Mouse (Mus musculus) intestine, embryonic 14.5 days (tissue): Measurements from ENCODE around the gene Atp6v0a1. TPM values are rescaled to one million over a fixed set of nuclear protein-coding genes. Genes with fewer than 3 reads are reported as not detected.

Experiments
- ATAC-seq: fragments of 200-750 bp; cut with Nextera tagmentation; replicated peaks from 2 replicates; pipeline ENCODE4 v1.8.0; 2017; ENCODE audit warnings: low read depth, moderate number of reproducible peaks, moderate TSS enrichment, moderate library complexity; ENCODE audit not compliant: low FRiP score, low TSS enrichment
- DNase-seq: peaks from one replicate; pipeline ENCODE4 v3.0.0-alpha.2; 2018; ENCODE audit warnings: low spot score
- H3K27ac ChIP-seq: fragments of 300-500 bp; sonication (generic); 2 replicates; pipeline ENCODE4 v1.5.1; 2014; ENCODE audit warnings: low read depth, mild to moderate bottlenecking, control low read depth
- H3K27me3 ChIP-seq: fragments of 300-500 bp; sonication (generic); replicated peaks from 2 replicates; pipeline ENCODE4 v1.6.1; 2014; ENCODE audit warnings: low read length, control low read depth; ENCODE audit not compliant: control insufficient read depth, insufficient read depth
- H3K36me3 ChIP-seq: fragments of 300-500 bp; sonication (generic); 2 replicates; pipeline ENCODE4 v1.6.1; 2014; ENCODE audit warnings: low read length, control low read depth; ENCODE audit not compliant: control insufficient read depth, insufficient read depth
- H3K4me1 ChIP-seq: fragments of 300-500 bp; sonication (generic); replicated peaks from 2 replicates; pipeline ENCODE4 v1.6.1; 2014; ENCODE audit warnings: low read length, control low read depth, mixed read lengths; ENCODE audit not compliant: control insufficient read depth, insufficient read depth
- H3K4me2 ChIP-seq: fragments of 300-500 bp; sonication (generic); 2 replicates; pipeline ENCODE4 v1.6.1; 2014; ENCODE audit warnings: low read length
- H3K4me3 ChIP-seq: fragments of 300-500 bp; sonication (generic); 2 replicates; pipeline ENCODE4 v1.5.1; 2014; ENCODE audit warnings: low read depth, low read length, control low read depth, mixed read lengths
- H3K9ac ChIP-seq: fragments of 300-500 bp; sonication (generic); 2 replicates; pipeline ENCODE4 v1.6.1; 2014; ENCODE audit warnings: mild to moderate bottlenecking, low read length
- H3K9me3 ChIP-seq: fragments of 300-500 bp; sonication (generic); 2 replicates; pipeline ENCODE4 v1.6.1; 2016; ENCODE audit warnings: low read length, control low read depth; ENCODE audit not compliant: control insufficient read depth
- WGBS: fragments of 180-500 bp; shearing (Covaris S2); extraction: QIAGEN DNeasy Blood & Tissue Kit; methylation state at CpG from one replicate; pipeline ENCODE4 v1.1.7; 2014; 5-methylcytosine and 5-hydroxymethylcytosine counted together
- polyA plus RNA-seq: library from polyadenylated mRNA; unstranded; fragments of >200 nt; fragmentation: Nextera tagmentation; extraction: Ambion mirVana; gene quantifications from 2 replicates; pipeline ENCODE4 v1.2.1, GENCODE M21; 2014

Gene Atp6v0a1
- polyA plus RNA-seq, 1 experiment from 2014 or later = 30.6 TPM

DNA sequence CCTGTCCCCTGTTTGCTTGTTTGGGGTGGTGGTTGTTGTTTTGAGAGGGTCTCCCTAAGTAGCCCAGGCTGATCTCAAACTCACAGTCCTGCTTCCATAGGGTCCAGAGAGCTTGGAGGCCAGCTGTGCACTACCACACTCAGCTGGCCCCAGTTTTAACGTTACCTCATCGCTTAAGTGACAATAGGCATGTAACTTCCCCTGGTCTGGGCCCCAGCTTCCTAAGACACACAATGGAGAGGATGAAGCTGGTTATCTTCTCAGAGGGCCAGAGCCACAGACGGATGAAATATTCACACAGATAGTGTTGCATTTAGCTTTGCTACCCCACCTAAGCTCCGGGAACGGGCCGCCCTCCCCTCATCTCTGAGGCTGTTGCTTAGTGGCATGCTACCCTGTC, 43.5 kb upstream of the Atp6v0a1 start:
- no peak overlapping the region for H3K9ac ChIP-seq

DNA sequence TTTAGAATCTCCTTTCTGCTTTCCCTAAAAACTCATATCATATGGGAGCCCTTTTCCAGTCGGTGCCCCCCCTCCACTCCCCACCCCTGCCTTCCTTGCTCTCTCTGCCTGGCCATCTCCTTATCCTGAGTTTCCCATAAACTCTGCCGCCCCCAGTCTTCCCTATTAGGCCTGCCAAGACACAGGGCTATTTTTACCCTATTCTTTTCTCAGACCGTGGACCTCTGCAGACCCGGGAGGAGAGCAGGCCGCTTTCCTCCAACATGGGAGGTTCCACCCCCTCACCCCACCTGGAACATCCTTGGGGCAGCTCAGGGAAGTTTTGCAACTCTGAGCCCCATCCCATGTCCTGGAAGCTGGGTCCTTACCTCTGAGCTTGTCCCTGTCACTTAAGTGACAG, 41.9 kb upstream of the Atp6v0a1 start:
- Histone ChIP-seq H3K27ac (no peak overlapping the region), H3K4me3 (0 out of 2 replicates have a peak overlapping the region, but pooled peaks have one; percentile 3), H3K4me2 (peak overlapping the region; percentile 72), H3K4me1 (peaks cover 14% of the 10 kb centered on the region), H3K36me3 (no peaks in the 10 kb centered on the region), H3K9me3 (no peaks in the 10 kb centered on the region), H3K9ac (no peak overlapping the region), H3K27me3 (peaks cover 14% of the 10 kb centered on the region)
- WGBS = 58% methylated on average over 5 of the region's 5 CpGs
- DNase-seq = no peak
- ATAC-seq = no peak

More for the DNA sequence above, 43.5 kb upstream of the Atp6v0a1 start:
- Histone ChIP-seq H3K27ac (no peak overlapping the region), H3K4me3 (no peak overlapping the region), H3K36me3 (no peaks in the 10 kb centered on the region), H3K9me3 (no peaks in the 10 kb centered on the region), H3K4me1 (peaks cover 8% of the 10 kb centered on the region), H3K27me3 (0 out of 2 replicates have a peak, but pooled peaks cover under 1% of the 10 kb centered on the region), H3K4me2 (no peak overlapping the region)
- ATAC-seq (no peak), DNase-seq (no peak)
- WGBS = 73% methylated on average over 6 of the region's 6 CpGs

DNA sequence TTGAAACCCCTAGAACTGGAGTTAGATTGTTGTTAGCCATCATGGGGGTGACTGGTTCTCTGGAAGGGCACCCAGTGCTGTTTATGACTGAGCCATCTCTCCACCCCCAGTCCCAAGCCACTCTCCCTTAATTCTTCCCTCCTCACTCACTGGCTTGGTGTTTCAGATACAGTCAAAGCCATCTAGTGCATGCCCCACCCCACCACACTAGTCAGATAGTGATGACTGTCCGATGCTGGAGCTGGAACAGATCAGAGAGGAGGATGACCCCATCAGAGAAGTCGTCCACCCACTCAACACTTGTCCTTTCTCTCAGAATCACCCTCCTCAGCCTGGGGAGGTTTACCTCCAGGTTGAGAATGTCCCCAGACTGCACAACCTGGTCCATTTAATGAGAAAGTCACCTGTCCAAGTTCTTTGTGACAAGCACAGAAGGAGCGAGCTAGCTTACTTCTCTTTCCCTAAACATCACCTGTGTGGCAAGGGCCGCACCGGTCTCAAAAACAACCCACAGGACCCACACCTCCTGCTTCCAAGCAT, 41.3 kb upstream of the Atp6v0a1 start:
- no peak overlapping the region for H3K27ac ChIP-seq
- 0 out of 2 replicates have a peak overlapping the region, but pooled peaks have one; percentile 11 for H3K9ac ChIP-seq
- H3K9me3 ChIP-seq = no peaks in the 10 kb centered on the region
- H3K4me1 ChIP-seq = peaks cover 14% of the 10 kb centered on the region
- ATAC-seq = no peak
- H3K4me2 ChIP-seq = peak overlapping the region; percentile 72
- H3K27me3 ChIP-seq = peaks cover 14% of the 10 kb centered on the region
- DNase-seq = no peak
- peak overlapping the region; percentile 66 for H3K4me3 ChIP-seq
- WGBS = 84% methylated on average over 5 of the region's 5 CpGs
- no peaks in the 10 kb centered on the region for H3K36me3 ChIP-seq

- 75% methylated on average over 5 of the region's 5 CpGs for WGBS
- no peaks in the 10 kb centered on the region for H3K36me3 ChIP-seq
- H3K4me3 ChIP-seq = peak overlapping the region; percentile 66
- 0 out of 2 replicates have a peak overlapping the region, but pooled peaks have one; percentile 86 for H3K27ac ChIP-seq
- H3K4me2 ChIP-seq = peak overlapping the region; percentile 72
- peak overlapping the region; percentile 66 for H3K9ac ChIP-seq
- H3K4me1 ChIP-seq = peaks cover 14% of the 10 kb centered on the region
- no peaks in the 10 kb centered on the region for H3K9me3 ChIP-seq
- no peak for ATAC-seq
- no peak for DNase-seq
- H3K27me3 ChIP-seq = peaks cover 14% of the 10 kb centered on the region
Observed at GRCm38 (mm10) chr11:100968501-100968900, 40.8 kb upstream of the Atp6v0a1 start.

DNA sequence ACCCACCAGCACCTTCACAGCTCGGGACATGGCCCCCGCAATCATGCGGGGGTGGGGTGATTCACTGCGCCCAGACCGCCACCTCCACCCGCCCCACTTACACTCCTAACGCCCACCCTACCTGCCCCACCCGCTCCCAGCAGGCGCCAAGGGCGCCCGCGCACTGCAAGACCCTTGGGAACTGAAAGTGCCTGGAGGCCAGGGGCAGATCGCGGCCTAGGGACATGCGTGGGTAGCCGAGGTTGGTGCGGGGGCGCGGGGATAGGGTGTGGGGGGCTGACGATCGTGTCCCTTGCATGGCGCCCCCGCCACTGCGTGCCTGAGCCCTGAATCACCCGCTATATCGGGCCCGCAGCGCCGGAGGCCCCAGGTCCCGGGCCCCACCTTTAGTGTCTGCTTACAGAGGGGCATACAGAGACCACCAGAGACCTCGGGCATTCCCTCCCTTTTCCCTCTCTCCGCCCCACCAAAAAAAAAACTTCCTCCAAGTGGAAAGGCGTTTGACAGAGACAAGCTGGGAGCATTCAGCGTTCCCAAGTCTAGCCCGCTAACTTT, 40.0 kb upstream of the Atp6v0a1 start:
- WGBS = 3% methylated on average over 32 of the region's 35 CpGs
- Histone ChIP-seq H3K27ac (peak overlapping the region; percentile 86), H3K9ac (peak overlapping the region; percentile 66), H3K4me2 (peak overlapping the region; percentile 72), H3K9me3 (no peaks in the 10 kb centered on the region), H3K27me3 (peaks cover 14% of the 10 kb centered on the region), H3K4me1 (peaks cover 16% of the 10 kb centered on the region), H3K36me3 (no peaks in the 10 kb centered on the region), H3K4me3 (peak overlapping the region; percentile 66)
- DNase-seq (no peak), ATAC-seq (peak; percentile 29)

DNA sequence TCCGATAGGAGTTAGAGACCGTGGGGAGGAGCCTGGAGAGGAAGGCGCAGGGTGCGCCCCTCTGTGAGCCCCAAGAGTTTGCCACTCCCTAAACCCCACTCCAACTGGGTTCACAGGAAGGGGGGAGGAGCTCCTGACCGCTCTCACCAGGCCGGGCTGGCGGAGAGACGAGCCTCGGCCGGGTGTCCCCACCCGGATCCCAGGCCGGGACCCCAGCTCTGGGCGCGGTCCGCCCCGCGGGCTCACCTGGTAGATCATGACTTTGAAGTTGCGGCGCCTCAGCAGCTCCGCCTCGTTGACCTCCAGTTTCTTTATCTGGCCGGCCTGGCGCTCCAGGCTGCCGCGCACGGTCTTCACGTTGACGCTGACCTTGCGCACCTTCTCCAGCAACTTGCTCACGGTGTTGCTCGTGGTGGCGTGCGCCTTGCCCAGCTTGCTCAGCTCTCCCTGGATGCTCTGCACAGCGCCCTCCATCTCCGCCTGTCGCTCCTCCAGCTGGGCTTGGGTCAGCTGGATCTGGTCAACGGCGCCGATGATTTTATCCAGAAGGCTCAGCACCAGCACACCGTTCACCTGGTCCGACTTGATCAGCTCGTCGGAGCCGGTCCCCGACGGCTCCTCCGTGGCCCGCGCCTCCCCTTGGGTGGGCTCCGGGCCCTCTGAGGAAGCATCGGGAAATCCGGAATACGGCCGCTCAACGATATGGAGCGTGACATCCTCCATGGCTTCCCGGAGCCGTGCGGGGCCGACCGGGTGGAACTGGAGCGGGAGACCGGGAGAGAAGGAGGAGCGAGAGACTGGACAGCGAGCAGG, 39.3 kb upstream of the Atp6v0a1 start:
- peak; percentile 73 for ATAC-seq
- under 1% methylated on average over 65 of the region's 65 CpGs for WGBS
- H3K27ac ChIP-seq = peak overlapping the region; percentile 86
- peak; percentile 86 for DNase-seq
- no peaks in the 10 kb centered on the region for H3K9me3 ChIP-seq
- H3K36me3 ChIP-seq = no peaks in the 10 kb centered on the region
- peaks cover 14% of the 10 kb centered on the region for H3K27me3 ChIP-seq
- peak overlapping the region; percentile 72 for H3K4me2 ChIP-seq
- H3K9ac ChIP-seq = peak overlapping the region; percentile 66
- peak overlapping the region; percentile 66 for H3K4me3 ChIP-seq
- H3K4me1 ChIP-seq = peaks cover 21% of the 10 kb centered on the region

DNA sequence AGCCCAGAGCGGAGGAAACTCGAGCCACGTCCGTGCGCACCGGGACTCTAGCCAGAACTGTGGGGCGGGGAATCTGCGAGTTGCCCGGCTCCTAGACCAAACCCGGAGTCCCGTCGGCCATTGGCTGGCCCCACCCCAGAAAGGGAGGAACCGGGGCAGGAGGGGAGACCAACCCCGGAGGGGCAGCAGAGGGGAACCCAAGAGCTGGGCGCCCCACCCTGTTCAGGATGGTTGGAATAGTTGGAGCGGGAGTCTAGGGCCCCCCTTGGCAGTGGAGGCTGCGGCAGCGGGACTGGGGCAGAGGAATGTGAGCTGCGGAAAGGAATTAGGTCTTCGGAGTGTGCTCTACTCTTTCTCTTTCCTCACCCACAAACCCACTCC, 38.7 kb upstream of the Atp6v0a1 start, which contains the start of gene Cavin1:
TSS of gene Cavin1 (minus strand) at position 331 of the 381 bp plus-strand sequence.
- Histone ChIP-seq H3K27me3 (peaks cover 14% of the 10 kb centered on the region), H3K4me2 (peak within 1 kb of the TSS; percentile 72), H3K9ac (peak within 1 kb of the TSS; percentile 66), H3K9me3 (no peaks in the 10 kb centered on the region), H3K4me1 (peaks cover 21% of the 10 kb centered on the region), H3K27ac (peak within 1 kb of the TSS; percentile 86), H3K4me3 (peak within 1 kb of the TSS; percentile 66), H3K36me3 (no peaks in the 10 kb centered on the region)
- under 1% methylated on average over 20 of the region's 20 CpGs for WGBS
- peak; percentile 84 for ATAC-seq
- DNase-seq = peak; percentile 88

- no peak overlapping the region for H3K4me2 ChIP-seq
- ATAC-seq (no peak), DNase-seq (no peak)
- no peaks in the 10 kb centered on the region for H3K9me3 ChIP-seq
- H3K9ac ChIP-seq = no peak overlapping the region
- no peak overlapping the region for H3K4me3 ChIP-seq
- H3K4me1 ChIP-seq = peaks cover 21% of the 10 kb centered on the region
- no peaks in the 10 kb centered on the region for H3K36me3 ChIP-seq
- peak overlapping the region; percentile 86 for H3K27ac ChIP-seq
- 65% methylated on average over 10 of the region's 10 CpGs for WGBS
- peaks cover 14% of the 10 kb centered on the region for H3K27me3 ChIP-seq
Observed at GRCm38 (mm10) chr11:100971455-100971854, 37.8 kb upstream of the Atp6v0a1 start.
